Mouse (Mus musculus): Measurements from ENCODE around the gene Sfrp4. TPM values are rescaled to one million over a fixed set of nuclear protein-coding genes. Genes with fewer than 3 reads are reported as not detected.

The Sfrp4 gene
- polyA plus RNA-seq, 1 experiment from 2014 or later: 0.97 TPM

- ATAC-seq (replicated peaks; ENCODE audit: insufficient number of reproducible peaks, low FRiP score, low TSS enrichment, low read depth) (no peak), DNase-seq (ENCODE audit: low spot score) (no peak)
- Histone ChIP-seq H3K27ac (replicated peaks; ENCODE audit: low read depth, low read length) (no peak overlapping the region), H3K36me3 (replicated peaks; ENCODE audit: control insufficient read depth, insufficient read depth, low read depth, low read length) (no peaks in the 10 kb centered on the region), H3K4me2 (ENCODE audit: low read depth, low read length) (no peak overlapping the region), H3K9ac (replicated peaks; ENCODE audit: low read length) (no peak overlapping the region), H3K27me3 (ENCODE audit: control insufficient read depth, insufficient read depth, low read length) (no peaks in the 10 kb centered on the region), H3K9me3 (replicated peaks; ENCODE audit: control insufficient read depth, low read length) (no peaks in the 10 kb centered on the region), H3K4me3 (ENCODE audit: low read depth, low read length) (no peak overlapping the region), H3K4me1 (ENCODE audit: control insufficient read depth, insufficient read depth, low read length) (no peaks in the 10 kb centered on the region)
These were observed 18.0 kb upstream of the Sfrp4 start for GRCm38 (mm10) chr13:19604916-19605315.

GRCm38 (mm10) chr13:19608120-19608519 lies 14.8 kb upstream of the Sfrp4 start:
- Histone ChIP-seq H3K9me3 (replicated peaks; ENCODE audit: control insufficient read depth, low read length) (no peaks in the 10 kb centered on the region), H3K4me2 (ENCODE audit: low read depth, low read length) (no peak overlapping the region), H3K4me3 (ENCODE audit: low read depth, low read length) (no peak overlapping the region), H3K4me1 (ENCODE audit: control insufficient read depth, insufficient read depth, low read length) (no peaks in the 10 kb centered on the region), H3K36me3 (replicated peaks; ENCODE audit: control insufficient read depth, insufficient read depth, low read depth, low read length) (no peaks in the 10 kb centered on the region), H3K27ac (replicated peaks; ENCODE audit: low read depth, low read length) (no peak overlapping the region), H3K9ac (replicated peaks; ENCODE audit: low read length) (no peak overlapping the region), H3K27me3 (ENCODE audit: control insufficient read depth, insufficient read depth, low read length) (no peaks in the 10 kb centered on the region)
- DNase-seq (ENCODE audit: low spot score): no peak
- ATAC-seq (replicated peaks; ENCODE audit: insufficient number of reproducible peaks, low FRiP score, low TSS enrichment, low read depth): no peak

GRCm38 (mm10) chr13:19612348-19612747 lies 10.6 kb upstream of the Sfrp4 start:
- 67% methylated on average over 1 of the region's 1 CpGs for WGBS
- Histone ChIP-seq H3K9ac (replicated peaks; ENCODE audit: low read length) (no peak overlapping the region), H3K27me3 (ENCODE audit: control insufficient read depth, insufficient read depth, low read length) (no peaks in the 10 kb centered on the region), H3K36me3 (replicated peaks; ENCODE audit: control insufficient read depth, insufficient read depth, low read depth, low read length) (no peaks in the 10 kb centered on the region), H3K9me3 (replicated peaks; ENCODE audit: control insufficient read depth, low read length) (no peaks in the 10 kb centered on the region), H3K27ac (replicated peaks; ENCODE audit: low read depth, low read length) (no peak overlapping the region), H3K4me1 (ENCODE audit: control insufficient read depth, insufficient read depth, low read length) (no peaks in the 10 kb centered on the region), H3K4me3 (ENCODE audit: low read depth, low read length) (no peak overlapping the region), H3K4me2 (ENCODE audit: low read depth, low read length) (no peak overlapping the region)
- no peak for ATAC-seq (replicated peaks; ENCODE audit: insufficient number of reproducible peaks, low FRiP score, low TSS enrichment, low read depth)
- no peak for DNase-seq (ENCODE audit: low spot score)

GRCm38 (mm10) chr13:19612963-19613362 lies 9.9 kb upstream of the Sfrp4 start:
- Histone ChIP-seq H3K4me2 (ENCODE audit: low read depth, low read length) (no peak overlapping the region), H3K4me3 (ENCODE audit: low read depth, low read length) (no peak overlapping the region), H3K27ac (replicated peaks; ENCODE audit: low read depth, low read length) (no peak overlapping the region), H3K9me3 (replicated peaks; ENCODE audit: control insufficient read depth, low read length) (no peaks in the 10 kb centered on the region), H3K9ac (replicated peaks; ENCODE audit: low read length) (no peak overlapping the region), H3K4me1 (ENCODE audit: control insufficient read depth, insufficient read depth, low read length) (no peaks in the 10 kb centered on the region), H3K27me3 (ENCODE audit: control insufficient read depth, insufficient read depth, low read length) (no peaks in the 10 kb centered on the region), H3K36me3 (replicated peaks; ENCODE audit: control insufficient read depth, insufficient read depth, low read depth, low read length) (no peaks in the 10 kb centered on the region)
- 88% methylated on average over 3 of the region's 3 CpGs for WGBS
- DNase-seq (ENCODE audit: low spot score) (no peak), ATAC-seq (replicated peaks; ENCODE audit: insufficient number of reproducible peaks, low FRiP score, low TSS enrichment, low read depth) (no peak)

- DNase-seq (ENCODE audit: low spot score) (no peak), ATAC-seq (replicated peaks; ENCODE audit: insufficient number of reproducible peaks, low FRiP score, low TSS enrichment, low read depth) (no peak)
- Histone ChIP-seq H3K9me3 (replicated peaks; ENCODE audit: control insufficient read depth, low read length) (no peaks in the 10 kb centered on the region), H3K9ac (replicated peaks; ENCODE audit: low read length) (no peak overlapping the region), H3K36me3 (replicated peaks; ENCODE audit: control insufficient read depth, insufficient read depth, low read depth, low read length) (no peaks in the 10 kb centered on the region), H3K27me3 (ENCODE audit: control insufficient read depth, insufficient read depth, low read length) (no peaks in the 10 kb centered on the region), H3K4me3 (ENCODE audit: low read depth, low read length) (no peak overlapping the region), H3K27ac (replicated peaks; ENCODE audit: low read depth, low read length) (no peak overlapping the region), H3K4me1 (ENCODE audit: control insufficient read depth, insufficient read depth, low read length) (no peaks in the 10 kb centered on the region), H3K4me2 (ENCODE audit: low read depth, low read length) (no peak overlapping the region)
- WGBS: 95% methylated on average over 1 of the region's 1 CpGs
These were observed 9.5 kb upstream of the Sfrp4 start for GRCm38 (mm10) chr13:19613426-19613825.

GRCm38 (mm10) chr13:19614311-19614710 lies 8.6 kb upstream of the Sfrp4 start:
- DNase-seq (ENCODE audit: low spot score) (no peak), ATAC-seq (replicated peaks; ENCODE audit: insufficient number of reproducible peaks, low FRiP score, low TSS enrichment, low read depth) (no peak)
- WGBS: 86% methylated on average over 1 of the region's 1 CpGs
- no peak overlapping the region for H3K4me3 ChIP-seq (ENCODE audit: low read depth, low read length)
- no peaks in the 10 kb centered on the region for H3K4me1 ChIP-seq (ENCODE audit: control insufficient read depth, insufficient read depth, low read length)
- no peak overlapping the region for H3K4me2 ChIP-seq (ENCODE audit: low read depth, low read length)
- no peaks in the 10 kb centered on the region for H3K9me3 ChIP-seq (replicated peaks; ENCODE audit: control insufficient read depth, low read length)
- H3K27me3 ChIP-seq (ENCODE audit: control insufficient read depth, insufficient read depth, low read length): no peaks in the 10 kb centered on the region
- no peak overlapping the region for H3K9ac ChIP-seq (replicated peaks; ENCODE audit: low read length)
- no peak overlapping the region for H3K27ac ChIP-seq (replicated peaks; ENCODE audit: low read depth, low read length)
- H3K36me3 ChIP-seq (replicated peaks; ENCODE audit: control insufficient read depth, insufficient read depth, low read depth, low read length): no peaks in the 10 kb centered on the region

- no peaks in the 10 kb centered on the region for H3K27me3 ChIP-seq (ENCODE audit: control insufficient read depth, insufficient read depth, low read length)
- no peak overlapping the region for H3K9ac ChIP-seq (replicated peaks; ENCODE audit: low read length)
- H3K4me2 ChIP-seq (ENCODE audit: low read depth, low read length): no peak overlapping the region
- H3K4me1 ChIP-seq (ENCODE audit: control insufficient read depth, insufficient read depth, low read length): no peaks in the 10 kb centered on the region
- no peaks in the 10 kb centered on the region for H3K36me3 ChIP-seq (replicated peaks; ENCODE audit: control insufficient read depth, insufficient read depth, low read depth, low read length)
- ATAC-seq (replicated peaks; ENCODE audit: insufficient number of reproducible peaks, low FRiP score, low TSS enrichment, low read depth) (no peak), DNase-seq (ENCODE audit: low spot score) (no peak)
- WGBS: 89% methylated on average over 4 of the region's 4 CpGs
- H3K4me3 ChIP-seq (ENCODE audit: low read depth, low read length): no peak overlapping the region
- H3K27ac ChIP-seq (replicated peaks; ENCODE audit: low read depth, low read length): no peak overlapping the region
- H3K9me3 ChIP-seq (replicated peaks; ENCODE audit: control insufficient read depth, low read length): no peaks in the 10 kb centered on the region
These were observed 4.8 kb upstream of the Sfrp4 start for GRCm38 (mm10) chr13:19618081-19618480.

- Histone ChIP-seq H3K4me3 (ENCODE audit: low read depth, low read length) (peak overlapping the region; percentile 67), H3K27me3 (ENCODE audit: control insufficient read depth, insufficient read depth, low read length) (peaks cover 5% of the 10 kb centered on the region), H3K4me1 (ENCODE audit: control insufficient read depth, insufficient read depth, low read length) (no peaks in the 10 kb centered on the region; the same call in 1 of the 2 replicates), H3K9me3 (replicated peaks; ENCODE audit: control insufficient read depth, low read length) (no peaks in the 10 kb centered on the region), H3K36me3 (replicated peaks; ENCODE audit: control insufficient read depth, insufficient read depth, low read depth, low read length) (no peaks in the 10 kb centered on the region), H3K27ac (replicated peaks; ENCODE audit: low read depth, low read length) (no peak overlapping the region), H3K4me2 (ENCODE audit: low read depth, low read length) (peak overlapping the region; percentile 93), H3K9ac (replicated peaks; ENCODE audit: low read length) (peak overlapping the region; percentile 88)
- DNase-seq (ENCODE audit: low spot score) (peak; percentile 43), ATAC-seq (replicated peaks; ENCODE audit: insufficient number of reproducible peaks, low FRiP score, low TSS enrichment, low read depth) (peak; percentile 11; the same call in 1 of the 2 replicates)
- 5% methylated on average over 5 of the region's 5 CpGs for WGBS
These were observed 4.1 kb upstream of the Sfrp4 start for GRCm38 (mm10) chr13:19618841-19619215.
